Mouse (Mus musculus) myocyte (in vitro differentiated cells): Measurements from ENCODE around the gene Ksr2. TPM values are rescaled to one million over a fixed set of nuclear protein-coding genes. Genes with fewer than 3 reads are reported as not detected.

Source experiments
- H3K27me3 ChIP-seq: one replicate; pipeline ENCODE4 v1.6.1; 2011; ENCODE audit not compliant: control insufficient read depth, insufficient read depth, insufficient read length
- H3K36me3 ChIP-seq: one replicate; pipeline ENCODE4 v1.6.1; 2011; ENCODE audit not compliant: control insufficient read depth, insufficient read depth
- H3K4me2 ChIP-seq: one replicate; pipeline ENCODE4 v1.6.1; 2011; ENCODE audit warnings: low read depth, control low read depth
- H3K4me3 ChIP-seq: one replicate; pipeline ENCODE4 v1.5.1; 2011; ENCODE audit warnings: mild to moderate bottlenecking, control low read depth, moderate library complexity
- H3K79me2 ChIP-seq: one replicate; pipeline ENCODE4 v1.6.1; 2011; ENCODE audit not compliant: control insufficient read depth, insufficient read depth
- H3ac ChIP-seq: one replicate; pipeline ENCODE4 v1.6.1; 2011; ENCODE audit not compliant: control insufficient read depth, insufficient read length
- CEBPB ChIP-seq: IDR thresholded peaks from 2 replicates; pipeline ENCODE4 v1.6.1; 2011; ENCODE audit warnings: mild to moderate bottlenecking, moderate library complexity; ENCODE audit not compliant: poor library complexity, insufficient read depth, severe bottlenecking
- E2F4 ChIP-seq: IDR thresholded peaks from one replicate; pipeline ENCODE4 v1.6.1; 2011; ENCODE audit warnings: mild to moderate bottlenecking, control low read depth, moderate library complexity; ENCODE audit not compliant: insufficient read depth
- MAX ChIP-seq: IDR thresholded peaks from one replicate; pipeline ENCODE4 v1.6.1; 2011; ENCODE audit warnings: low read depth, mild to moderate bottlenecking, control low read depth
- MYOD1 ChIP-seq, 3 experiments: IDR thresholded peaks; one replicate each; pipeline ENCODE4 v1.6.1; 2011; ENCODE audit warnings: control low read depth in 2 of 3, low read depth in 2 of 3, mild to moderate bottlenecking in 2 of 3, moderate library complexity in 1 of 3; ENCODE audit not compliant: insufficient read length in 2 of 3, control insufficient read depth in 1 of 3
- MYOG ChIP-seq, 3 experiments: IDR thresholded peaks; one replicate each; pipeline ENCODE4 v1.6.1; 2011; ENCODE audit warnings: control low read depth in 2 of 3, low read depth in 2 of 3, mild to moderate bottlenecking in 2 of 3; ENCODE audit not compliant: insufficient read length in 2 of 3, control insufficient read depth in 1 of 3, insufficient read depth in 1 of 3
- POLR2A ChIP-seq: IDR thresholded peaks from one replicate; pipeline ENCODE4 v1.6.1; 2011; ENCODE audit warnings: low read depth, mild to moderate bottlenecking, control low read depth, moderate library complexity; ENCODE audit not compliant: insufficient read length
- POLR2AphosphoS2 ChIP-seq: IDR thresholded peaks from one replicate; pipeline ENCODE4 v1.6.1; 2011; ENCODE audit warnings: low read depth, control low read depth; ENCODE audit not compliant: insufficient read length
- REST ChIP-seq: IDR thresholded peaks from one replicate; pipeline ENCODE4 v1.6.1; 2011; ENCODE audit warnings: mild to moderate bottlenecking, control low read depth, moderate library complexity; ENCODE audit not compliant: insufficient read depth, insufficient read length
- SRF ChIP-seq: IDR thresholded peaks from one replicate; pipeline ENCODE4 v1.6.1; 2011; ENCODE audit warnings: low read depth; ENCODE audit not compliant: control insufficient read depth, insufficient read length
- TCF12 ChIP-seq: IDR thresholded peaks from one replicate; pipeline ENCODE4 v1.6.1; 2011; ENCODE audit warnings: mild to moderate bottlenecking, control low read depth; ENCODE audit not compliant: poor library complexity, insufficient read depth, severe bottlenecking
- TCF3 ChIP-seq: IDR thresholded peaks from one replicate; pipeline ENCODE4 v1.6.1; 2011; ENCODE audit warnings: low read depth, control low read depth; ENCODE audit not compliant: insufficient read length
- USF1 ChIP-seq: IDR thresholded peaks from one replicate; pipeline ENCODE4 v1.6.1; 2011; ENCODE audit warnings: low read depth, mild to moderate bottlenecking, control low read depth, moderate library complexity
- polyA plus RNA-seq: library from polyadenylated mRNA; unstranded; fragments of >200 nt; fragmentation: generic; extraction: Trizol; gene quantifications from one replicate; pipeline ENCODE4 v1.2.1, GENCODE M21; 2012; ENCODE audit warnings: missing spikeins

Ksr2 gene
- polyA plus RNA-seq, 1 experiment = 0.02 TPM

DNA sequence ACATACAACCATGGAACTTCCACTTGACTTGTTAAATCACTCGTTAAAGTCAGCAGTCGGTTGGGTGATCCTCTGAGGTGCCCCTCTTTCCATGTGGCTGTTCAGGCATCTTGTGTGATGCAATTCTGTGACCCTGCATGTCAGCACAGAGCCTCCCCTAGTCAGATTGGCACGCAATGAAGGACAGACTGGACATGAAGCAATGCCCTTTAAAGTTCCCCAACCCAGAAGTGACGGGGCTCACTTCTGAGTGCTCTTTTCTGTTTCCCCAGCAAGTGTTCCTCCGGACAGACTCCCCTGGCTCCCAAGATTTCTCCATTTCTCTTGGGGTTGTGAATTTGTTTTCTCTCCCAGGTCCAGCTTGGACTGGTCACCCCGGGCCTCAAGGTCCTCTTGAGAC is 317.5 kb downstream of the Ksr2 start:
- Histone ChIP-seq H3K27me3 (no peaks in the 10 kb centered on the region), H3K4me3 (no peak overlapping the region), H3K36me3 (no peaks in the 10 kb centered on the region), H3ac (no peak overlapping the region), H3K79me2 (no peaks in the 10 kb centered on the region), H3K4me2 (no peak overlapping the region)
- TF ChIP-seq CEBPB = no peak
- no peak for TF ChIP-seq TCF12
- no peak for TF ChIP-seq POLR2A
- no peak for TF ChIP-seq TCF3
- TF ChIP-seq MYOD1 (IDR thresholded peaks at IDR 0.05; ENCODE audit: control insufficient read depth in 1 of 3, insufficient read length in 2 of 3, low read depth in 2 of 3) = no peak
- no peak for TF ChIP-seq REST
- no peak for TF ChIP-seq USF1

DNA sequence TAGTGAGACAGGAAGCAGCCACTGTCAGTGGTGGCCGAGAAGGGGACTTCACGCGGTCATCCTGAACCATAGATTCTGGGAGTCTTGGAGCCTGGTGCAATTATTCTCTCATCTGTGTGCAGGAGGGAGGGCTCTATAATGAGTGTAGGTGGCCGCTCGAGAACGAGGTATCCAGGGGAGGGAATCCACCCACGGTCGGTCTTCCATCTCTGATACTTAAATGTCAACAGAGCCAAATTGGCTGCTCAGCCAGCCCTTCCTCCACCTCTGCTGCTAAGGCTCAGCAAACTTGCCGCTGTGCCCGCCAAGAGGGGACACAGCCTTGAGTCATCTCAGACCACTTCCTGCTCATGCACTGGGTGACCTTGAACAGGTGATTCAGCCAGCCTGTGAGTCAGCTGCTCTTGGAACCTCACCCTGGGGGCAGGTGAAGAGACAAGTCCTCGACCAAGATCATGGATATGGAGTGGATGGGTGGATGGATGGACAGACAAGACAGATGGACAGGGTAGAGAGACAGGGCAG is 330.9 kb downstream of the Ksr2 start:
- Histone ChIP-seq H3K27me3 (no peaks in the 10 kb centered on the region), H3K4me2 (no peak overlapping the region), H3K79me2 (no peaks in the 10 kb centered on the region), H3ac (no peak overlapping the region), H3K4me3 (no peak overlapping the region), H3K36me3 (no peaks in the 10 kb centered on the region)
- TF ChIP-seq SRF (no peak), MYOG (IDR thresholded peaks at IDR 0.05; ENCODE audit: control insufficient read depth in 1 of 3, insufficient read depth in 1 of 3, insufficient read length in 2 of 3, low read depth in 2 of 3) (no peak), CEBPB (no peak), E2F4 (no peak), POLR2AphosphoS2 (no peak), MAX (no peak), MYOD1 (IDR thresholded peaks at IDR 0.05; ENCODE audit: control insufficient read depth in 1 of 3, insufficient read length in 2 of 3, low read depth in 2 of 3) (no peak), POLR2A (no peak), REST (no peak), USF1 (no peak), TCF12 (no peak), TCF3 (no peak)

DNA sequence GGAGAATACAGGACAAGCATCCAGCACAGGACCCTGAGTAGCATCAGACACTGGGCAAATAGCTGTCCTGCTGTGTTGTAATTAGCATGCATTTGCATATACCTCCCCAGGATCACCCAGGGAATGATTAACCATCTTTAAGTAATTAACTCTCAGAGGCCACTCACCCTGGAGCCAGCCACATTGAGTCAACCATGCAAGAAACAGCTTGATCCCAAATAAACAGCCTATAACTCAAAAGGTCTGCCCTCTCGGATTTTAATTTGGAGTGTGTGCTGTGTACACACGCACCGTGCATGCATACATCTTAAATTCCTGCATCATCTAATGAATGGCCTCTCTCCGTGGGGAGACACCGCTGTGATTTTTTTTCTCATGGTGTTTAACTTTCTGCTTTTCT is 335.6 kb downstream of the Ksr2 start:
- H3K36me3 ChIP-seq = no peaks in the 10 kb centered on the region
- no peaks in the 10 kb centered on the region for H3K79me2 ChIP-seq
- H3K4me3 ChIP-seq = no peak overlapping the region
- no peak overlapping the region for H3K4me2 ChIP-seq
- TF ChIP-seq CEBPB (no peak), MAX (no peak), POLR2AphosphoS2 (no peak), USF1 (no peak), POLR2A (no peak)
- H3ac ChIP-seq = no peak overlapping the region
- H3K27me3 ChIP-seq = no peaks in the 10 kb centered on the region

DNA sequence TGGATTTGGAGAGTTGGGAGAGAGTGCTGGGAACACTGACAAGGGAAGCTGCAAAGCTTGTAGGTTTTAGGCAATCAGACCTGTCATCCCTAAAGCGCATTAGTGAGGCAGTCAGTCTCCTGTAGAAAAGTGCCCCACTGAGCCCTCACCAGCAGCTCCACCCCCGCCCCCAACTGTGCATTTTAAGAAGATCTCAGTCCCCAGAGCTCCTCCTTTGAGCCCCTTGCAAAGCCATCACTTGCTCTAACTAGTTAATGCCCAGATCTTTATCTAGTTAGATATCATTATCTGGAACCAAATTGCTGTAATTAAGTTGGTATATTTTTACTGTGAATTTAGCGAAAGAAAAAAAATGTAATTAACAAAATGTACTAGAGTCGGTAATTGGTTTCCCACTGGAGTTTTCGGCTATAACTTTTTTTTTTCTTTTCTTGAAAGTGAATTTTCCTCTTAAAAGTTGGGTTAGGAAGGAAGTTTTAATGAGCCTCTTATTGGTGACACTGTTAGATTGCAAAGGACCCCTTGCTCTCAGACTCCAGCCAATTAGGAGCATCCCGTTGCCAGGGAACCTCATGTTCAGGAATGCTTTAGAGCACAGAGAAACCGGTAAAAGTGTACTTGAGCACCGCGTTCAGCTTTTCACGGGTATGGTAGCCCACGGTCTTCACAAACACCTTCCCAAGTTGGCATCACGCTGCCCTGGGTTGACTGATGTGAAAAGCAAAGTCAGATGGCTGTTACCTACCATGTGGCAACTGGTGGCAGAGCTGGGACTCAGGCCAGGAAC is 344.1 kb downstream of the Ksr2 start:
- no peaks in the 10 kb centered on the region for H3K79me2 ChIP-seq
- H3K36me3 ChIP-seq = no peaks in the 10 kb centered on the region
- no peak overlapping the region for H3ac ChIP-seq
- TF ChIP-seq USF1 (no peak), TCF3 (no peak), CEBPB (no peak), MAX (no peak), MYOG (IDR thresholded peaks at IDR 0.05; ENCODE audit: control insufficient read depth in 1 of 3, insufficient read depth in 1 of 3, insufficient read length in 2 of 3, low read depth in 2 of 3) (no peak), REST (no peak), E2F4 (no peak), MYOD1 (IDR thresholded peaks at IDR 0.05; ENCODE audit: control insufficient read depth in 1 of 3, insufficient read length in 2 of 3, low read depth in 2 of 3) (no peak), TCF12 (no peak), POLR2A (no peak), SRF (no peak), POLR2AphosphoS2 (no peak)
- H3K4me3 ChIP-seq = no peak overlapping the region
- no peaks in the 10 kb centered on the region for H3K27me3 ChIP-seq
- H3K4me2 ChIP-seq = no peak overlapping the region

DNA sequence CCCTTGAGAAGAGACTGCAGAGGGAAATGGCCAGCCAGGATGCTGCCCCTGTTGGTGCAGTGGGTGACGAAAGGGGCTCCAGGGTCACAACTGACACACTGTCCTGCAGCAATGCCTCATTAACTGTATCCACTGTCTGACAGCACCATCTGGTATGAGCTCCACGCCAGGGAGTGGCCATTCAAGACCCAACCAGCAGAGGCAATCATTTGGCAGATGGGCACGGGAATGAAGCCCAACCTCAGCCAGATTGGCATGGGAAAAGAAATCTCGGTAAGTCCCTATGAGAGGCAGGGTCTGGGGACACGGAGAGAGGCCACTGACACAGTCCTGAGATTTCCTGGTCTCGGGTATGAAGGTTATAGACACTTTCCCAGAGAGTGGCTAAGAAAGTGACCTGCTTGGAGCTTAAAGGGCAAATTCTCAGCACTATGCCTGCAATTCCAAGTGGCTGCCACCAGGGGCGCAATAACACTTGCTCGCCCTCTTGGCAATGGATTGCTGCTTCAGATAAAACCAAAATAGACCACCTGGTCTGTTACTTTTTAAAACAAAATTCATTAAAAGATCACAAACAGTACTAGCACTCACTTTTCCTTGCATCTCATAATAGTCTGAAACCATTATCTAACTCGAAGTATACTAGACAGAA is 347.5 kb downstream of the Ksr2 start:
- Histone ChIP-seq H3ac (no peak overlapping the region), H3K27me3 (no peaks in the 10 kb centered on the region), H3K4me3 (no peak overlapping the region), H3K36me3 (no peaks in the 10 kb centered on the region), H3K4me2 (no peak overlapping the region), H3K79me2 (no peaks in the 10 kb centered on the region)
- TF ChIP-seq REST (no peak), SRF (no peak), MYOG (IDR thresholded peaks at IDR 0.05; ENCODE audit: control insufficient read depth in 1 of 3, insufficient read depth in 1 of 3, insufficient read length in 2 of 3, low read depth in 2 of 3) (no peak), TCF12 (no peak), MAX (no peak), TCF3 (no peak), CEBPB (no peak), POLR2AphosphoS2 (no peak)
